ENCODE assay signal across 18 mouse cellular contexts in genomic region chr6:144932402-144932801, GRCm38 (mm10).
A peak's percentile ranks its signal among the peaks of the same experiment; 100 is the strongest.
DNase-seq lines count a peak whose midpoint lies in the region; ATAC-seq and TF ChIP-seq lines count a peak whose summit lies in the region.
"Had no signal": no experiment of that assay in that cellular context is flagged by ENCODE, and none has a peak within 500 bp of the region (broad histone marks: within the 10 kb centered on the region; RNA-seq: fewer than 3 reads in every experiment).

No protein-coding gene starts in this region.

- no peak for ATAC-seq in kidney, postnatal 0 days (replicated peaks; ENCODE audit: low FRiP score, low read depth)
- ATAC-seq in kidney, embryonic 14.5 days (ENCODE audit: low FRiP score, low TSS enrichment): no peak
- ATAC-seq in midbrain, postnatal 0 days (ENCODE audit: low FRiP score): no peak
- no peak for ATAC-seq in midbrain, embryonic 11.5 days (ENCODE audit: low FRiP score)

- in situ Hi-C loops in ES-E14 (cut with MboI; ENCODE audit: low sequenced_read_pairs in 2 of 2, unreplicated experiment in 2 of 2): no loop called here

- H3K9ac ChIP-seq in kidney, postnatal 0 days (ENCODE audit: low read depth, low read length): no peak overlapping the region
- no peak overlapping the region for H3K9ac ChIP-seq in kidney, embryonic 14.5 days (ENCODE audit: low read depth, low read length)
- H3K9ac ChIP-seq in midbrain, postnatal 0 days (replicated peaks; ENCODE audit: low read length, poor library complexity, severe bottlenecking): no peak overlapping the region
- H3K9ac ChIP-seq in midbrain, embryonic 11.5 days (ENCODE audit: low read length): no peak overlapping the region
- H3K9ac ChIP-seq in ES-E14 (ENCODE audit: insufficient read depth, low read depth, low read length, poor library complexity, severe bottlenecking): no peak overlapping the region
- H3K9ac ChIP-seq: forebrain, embryonic 12.5 days; limb, embryonic 12.5 days had no signal

- H3K4me2 ChIP-seq in kidney, postnatal 0 days (ENCODE audit: low read length): no peak overlapping the region
- H3K4me2 ChIP-seq in kidney, embryonic 14.5 days (replicated peaks; ENCODE audit: low read depth, low read length): no peak overlapping the region
- no peak overlapping the region for H3K4me2 ChIP-seq in midbrain, postnatal 0 days (ENCODE audit: low read depth, low read length, poor library complexity, severe bottlenecking)
- H3K4me2 ChIP-seq in midbrain, embryonic 11.5 days: no peak overlapping the region
- H3K4me2 ChIP-seq: forebrain, embryonic 12.5 days; limb, embryonic 12.5 days had no signal

- WGBS in kidney, postnatal 0 days: 82% methylated on average over 7 of the region's 7 CpGs
- 85% methylated on average over 7 of the region's 7 CpGs for WGBS in kidney, embryonic 14.5 days
- WGBS in midbrain, postnatal 0 days: 81% methylated on average over 7 of the region's 7 CpGs
- 79% methylated on average over 7 of the region's 7 CpGs for WGBS in midbrain, embryonic 11.5 days

- no peak overlapping the region for H3K4me3 ChIP-seq in kidney, postnatal 0 days (replicated peaks; ENCODE audit: low read depth, low read length)
- no peak overlapping the region for H3K4me3 ChIP-seq in kidney, embryonic 14.5 days (ENCODE audit: low read length)
- H3K4me3 ChIP-seq in midbrain, postnatal 0 days (ENCODE audit: low read depth, low read length): no peak overlapping the region
- H3K4me3 ChIP-seq in midbrain, embryonic 11.5 days (ENCODE audit: low read depth, low read length): no peak overlapping the region
- no peak overlapping the region for H3K4me3 ChIP-seq in ES-E14 (ENCODE audit: insufficient read depth in 1 of 2, low read depth in 1 of 2, low read length in 2 of 2, poor library complexity in 1 of 2, severe bottlenecking in 1 of 2)
- H3K4me3 ChIP-seq: forebrain, embryonic 12.5 days; hindbrain, embryonic 10.5 days; limb, embryonic 12.5 days had no signal

- H3K9me3 ChIP-seq in kidney, postnatal 0 days (replicated peaks; ENCODE audit: low read length): no peaks in the 10 kb centered on the region
- no peaks in the 10 kb centered on the region for H3K9me3 ChIP-seq in kidney, embryonic 14.5 days (ENCODE audit: control insufficient read depth, low read length)
- no peaks in the 10 kb centered on the region for H3K9me3 ChIP-seq in midbrain, postnatal 0 days (ENCODE audit: low read length)
- no peaks in the 10 kb centered on the region; the same call in 1 of the 2 replicates for H3K9me3 ChIP-seq in midbrain, embryonic 11.5 days (ENCODE audit: control insufficient read depth, low read length)
- no peaks in the 10 kb centered on the region for H3K9me3 ChIP-seq in ES-E14 (ENCODE audit: control insufficient read depth, insufficient read depth, low read depth, low read length)

- H3K36me3 ChIP-seq in kidney, postnatal 0 days (ENCODE audit: insufficient read depth, low read length): no peaks in the 10 kb centered on the region
- H3K36me3 ChIP-seq in kidney, embryonic 14.5 days (ENCODE audit: control insufficient read depth, insufficient read depth, low read length): no peaks in the 10 kb centered on the region
- H3K36me3 ChIP-seq in midbrain, postnatal 0 days (ENCODE audit: insufficient read depth, low read length): no peaks in the 10 kb centered on the region
- no peaks in the 10 kb centered on the region for H3K36me3 ChIP-seq in midbrain, embryonic 11.5 days (ENCODE audit: control insufficient read depth, insufficient read depth, low read length)
- no peaks in the 10 kb centered on the region for H3K36me3 ChIP-seq in ES-E14 (ENCODE audit: control insufficient read depth, insufficient read depth, low read length, poor library complexity, severe bottlenecking)
- H3K36me3 ChIP-seq: forebrain, embryonic 12.5 days; hindbrain, embryonic 10.5 days; limb, embryonic 12.5 days had no signal

- no peak for DNase-seq in kidney, postnatal 0 days (ENCODE audit: low spot score)
- no peak for DNase-seq in midbrain, postnatal 0 days (ENCODE audit: low spot score)
- DNase-seq in midbrain, embryonic 11.5 days (ENCODE audit: low spot score, missing footprints): no peak
- DNase-seq in ES-E14 (ENCODE audit: low read depth, low spot score): peak; percentile 62
- DNase-seq in induced T-regulatory cell, adult 2 months (ENCODE audit: low read depth): peak; percentile 14
- DNase-seq in adrenal gland, adult 2 months: no peak
- DNase-seq in adrenal gland, adult 18-20 months (ENCODE audit: low spot score in 2 of 2): no peak
- DNase-seq: cerebellum, adult 11-12 months; cerebellum, postnatal 36 days; heart, adult 18-20 months; kidney, postnatal 10 days; lung, adult 2 months; midbrain, embryonic 14.5 days; thymus, postnatal 14 days had no signal

- no peaks in the 10 kb centered on the region for H3K4me1 ChIP-seq in kidney, postnatal 0 days (replicated peaks; ENCODE audit: insufficient read depth, low read length)
- no peaks in the 10 kb centered on the region for H3K4me1 ChIP-seq in kidney, embryonic 14.5 days (ENCODE audit: control insufficient read depth, insufficient read depth, low read length)
- H3K4me1 ChIP-seq in midbrain, postnatal 0 days (ENCODE audit: insufficient read depth, low read length): no peaks in the 10 kb centered on the region
- no peaks in the 10 kb centered on the region for H3K4me1 ChIP-seq in midbrain, embryonic 11.5 days (ENCODE audit: control insufficient read depth, insufficient read depth, low read length)
- peaks cover 0 to 3% of the 10 kb centered on the region in 2 experiments; a peak in 2 of 4 replicates for H3K4me1 ChIP-seq in ES-E14 (ENCODE audit: control insufficient read depth in 2 of 2, insufficient read depth in 2 of 2, low read length in 2 of 2, poor library complexity in 1 of 2)

- peak; percentile 26; the same call in 1 of the 2 replicates for TF ChIP-seq CTCF in kidney, postnatal 0 days (IDR thresholded peaks at IDR 0.05; ENCODE audit: low read depth)
- TF ChIP-seq CTCF in midbrain, postnatal 0 days (IDR thresholded peaks at IDR 0.05): peak; percentile 47

- no peak overlapping the region for H3K27ac ChIP-seq in kidney, postnatal 0 days
- no peak overlapping the region for H3K27ac ChIP-seq in kidney, embryonic 14.5 days (ENCODE audit: low read depth, low read length)
- no peak overlapping the region for H3K27ac ChIP-seq in midbrain, postnatal 0 days (ENCODE audit: low read depth, low read length)
- H3K27ac ChIP-seq in midbrain, embryonic 11.5 days (ENCODE audit: low read depth, low read length): no peak overlapping the region
- no peak overlapping the region for H3K27ac ChIP-seq in ES-E14 (ENCODE audit: insufficient read depth, low read depth, low read length, poor library complexity, severe bottlenecking)
- H3K27ac ChIP-seq: forebrain, embryonic 12.5 days; hindbrain, embryonic 10.5 days; limb, embryonic 12.5 days had no signal

- H3K27me3 ChIP-seq in kidney, postnatal 0 days (ENCODE audit: insufficient read depth, low read length): no peaks in the 10 kb centered on the region
- H3K27me3 ChIP-seq in kidney, embryonic 14.5 days (ENCODE audit: control insufficient read depth, insufficient read depth, low read length): no peaks in the 10 kb centered on the region
- H3K27me3 ChIP-seq in midbrain, postnatal 0 days (ENCODE audit: insufficient read depth, low read length): no peaks in the 10 kb centered on the region
- H3K27me3 ChIP-seq in midbrain, embryonic 11.5 days (ENCODE audit: control insufficient read depth, insufficient read depth, low read length): no peaks in the 10 kb centered on the region
- H3K27me3 ChIP-seq: forebrain, embryonic 12.5 days; limb, embryonic 12.5 days had no signal

TF ChIP-seq in ES-E14, 5 proteins besides CTCF, POLR2A, EP300 and RAD21:
- TF ChIP-seq ZC3H11A (IDR thresholded peaks at IDR 0.05; ENCODE audit: borderline replicate concordance, low read depth, low read length) (no peak), HCFC1 (IDR thresholded peaks at IDR 0.05; ENCODE audit: borderline replicate concordance, insufficient read depth, low read length) (no peak), MAFK (IDR thresholded peaks at IDR 0.05; ENCODE audit: insufficient read depth, low read depth, low read length) (no peak), CHD2 (IDR thresholded peaks at IDR 0.05; ENCODE audit: low read depth, low read length) (no peak)

Comparison
In these comparisons a context has a peak if more than half of its experiments do, and no peak if none do; other contexts are left out.
1. DNase-seq: peak in ES-E14 (single experiment) and induced T-regulatory cell, adult 2 months (single experiment); none in kidney, postnatal 0 days (single experiment), midbrain, postnatal 0 days (single experiment), midbrain, embryonic 11.5 days (single experiment), adrenal gland, adult 2 months (single experiment) and adrenal gland, adult 18-20 months (0 of 2).